Mouse (Mus musculus) left cerebral cortex, postnatal 14 days (tissue): ENCODE data around the gene Pou4f1. TPM values are rescaled to one million over a fixed set of nuclear protein-coding genes. Genes with fewer than 3 reads are reported as not detected.
"Not testable (repeated sequence)": the region's sequence is repeated elsewhere in the genome, so short reads cannot be mapped to it uniquely, and the experiment has no call there.

Experiments
- DNase-seq, 2 experiments: peaks; one replicate each; pipeline ENCODE4 v3.0.0; 2021 to 2022; ENCODE audit warnings: low spot score in 2 of 2, mixed read lengths in 1 of 2
- intact Hi-C: fragments of 180-260 bp; cut with DNase I; formaldehyde crosslinking; loops from one replicate; pipeline ENCODE4 v1.15.1; 2025
- long read RNA-seq, 2 experiments: library from polyadenylated mRNA; stranded (forward); transcript quantifications; one replicate each; pipeline ENCODE4 v2.0.0; 2021
- total RNA-seq, 2 experiments: library from RNA; stranded (reverse); gene quantifications; 2 replicates each; pipeline ENCODE4 v1.2.3; 2021

Pou4f1 gene
- under 1 TPM in 1 of 2 experiments, not detected in 1; 0.11 TPM for total RNA-seq
- long read RNA-seq, experiment 1 = 0 reads
- long read RNA-seq, experiment 2 = 0 reads

DNA sequence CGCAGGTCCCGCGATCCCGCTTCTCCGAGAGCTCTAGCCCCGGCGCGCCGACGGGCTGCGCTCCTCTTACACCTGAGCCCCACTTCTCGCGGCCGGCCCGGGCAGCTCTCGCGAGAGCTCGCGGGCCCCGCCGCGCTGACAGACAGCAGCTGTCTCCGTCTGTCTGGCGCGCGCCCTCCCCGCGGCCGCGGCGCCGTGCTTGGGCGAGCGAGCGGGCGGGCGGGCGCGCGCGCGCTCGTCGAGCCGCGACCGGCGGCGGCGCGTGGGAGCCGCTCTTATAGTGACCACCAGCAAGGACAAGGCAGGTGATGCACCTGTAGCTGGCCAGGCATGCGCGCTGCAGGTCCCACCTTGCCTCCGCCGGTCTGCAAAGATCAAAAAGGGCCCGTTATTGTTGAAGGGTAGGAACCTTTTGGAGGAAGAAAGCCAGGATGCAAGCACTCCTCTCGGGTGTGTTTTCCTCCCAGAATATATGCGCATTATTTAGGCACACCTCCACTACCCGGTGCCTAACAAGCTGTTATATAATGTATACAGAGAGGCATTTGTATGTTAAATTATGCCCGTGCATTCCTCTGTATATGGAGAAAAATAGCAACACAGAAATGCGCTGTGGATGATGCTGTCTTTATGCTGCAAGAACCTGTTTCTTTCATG lies at the start of gene Pou4f1:
Gene Pou4f1, minus strand, starts transcription at position 34 of the 657 bp plus-strand sequence.
- intact Hi-C loops = loop anchor here (5.0 to 10.0 kb wide), 2 partner anchors 344 to 753 kb away; no protein-coding TSS in a partner anchor
- no peak for DNase-seq

DNA sequence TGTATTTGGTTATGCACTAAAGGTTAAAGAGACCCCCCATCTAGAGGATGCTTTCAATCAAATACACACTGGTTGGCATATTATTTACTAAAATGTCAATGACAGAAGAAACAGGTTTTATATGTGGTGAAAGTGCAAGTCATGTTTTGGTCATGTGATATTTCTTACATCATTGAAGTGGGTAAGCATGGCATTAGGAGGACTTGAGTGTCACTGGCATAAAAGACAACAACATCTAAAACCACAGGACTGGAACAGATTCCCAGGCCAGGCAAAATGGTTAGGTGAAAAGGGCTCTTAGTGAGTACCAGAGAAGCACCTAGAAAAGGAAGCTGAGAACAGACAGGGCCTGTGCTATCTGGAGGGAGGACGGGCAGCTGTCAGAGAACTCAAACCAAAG lies 43.9 kb upstream of the Pou4f1 start:
- DNase-seq = no peak
- intact Hi-C loops = no loop called here

DNA sequence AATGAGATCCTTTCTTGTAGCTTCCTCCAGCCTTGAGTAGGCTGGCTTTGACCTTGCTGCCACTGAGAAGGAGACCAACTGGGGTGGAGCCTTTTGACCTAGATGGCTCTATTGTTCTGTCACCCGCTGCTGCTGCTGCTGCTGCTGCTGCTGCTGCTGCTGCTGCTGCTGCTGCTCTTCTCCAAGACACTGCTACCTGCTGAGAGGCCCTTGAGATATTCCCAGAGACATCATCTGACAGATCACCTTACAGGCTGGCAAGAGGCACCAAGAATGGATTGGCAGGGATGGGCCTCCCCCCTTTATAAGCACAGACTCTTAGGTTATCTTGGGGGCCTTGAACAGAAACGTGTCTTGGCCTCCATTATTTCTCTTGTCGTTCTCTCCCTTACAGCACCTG lies 35.0 kb upstream of the Pou4f1 start:
- DNase-seq, intact Hi-C loops: not testable (repeated sequence)

DNA sequence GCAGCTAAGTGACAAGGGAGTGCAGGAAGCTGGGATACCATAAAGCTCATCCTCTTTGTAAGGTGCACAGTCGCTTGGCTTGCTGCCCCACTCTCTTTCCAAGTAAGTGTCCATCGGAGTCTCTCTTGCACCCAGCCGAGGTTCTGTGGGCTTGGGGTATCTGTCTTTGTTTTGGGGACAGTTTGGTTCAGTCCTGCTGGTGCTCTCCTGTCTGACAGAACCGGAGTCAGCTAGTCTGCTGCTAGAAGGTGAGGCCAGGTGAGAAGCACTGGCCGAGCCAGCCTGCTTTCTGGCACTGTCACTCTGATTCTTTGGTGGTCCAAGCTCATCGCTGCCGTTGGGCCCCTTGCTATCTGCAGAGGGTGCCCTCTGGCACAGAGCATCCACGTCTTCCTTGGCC lies 12.0 kb upstream of the Pou4f1 start:
- no peak for DNase-seq
- intact Hi-C loops = no loop called here

DNA sequence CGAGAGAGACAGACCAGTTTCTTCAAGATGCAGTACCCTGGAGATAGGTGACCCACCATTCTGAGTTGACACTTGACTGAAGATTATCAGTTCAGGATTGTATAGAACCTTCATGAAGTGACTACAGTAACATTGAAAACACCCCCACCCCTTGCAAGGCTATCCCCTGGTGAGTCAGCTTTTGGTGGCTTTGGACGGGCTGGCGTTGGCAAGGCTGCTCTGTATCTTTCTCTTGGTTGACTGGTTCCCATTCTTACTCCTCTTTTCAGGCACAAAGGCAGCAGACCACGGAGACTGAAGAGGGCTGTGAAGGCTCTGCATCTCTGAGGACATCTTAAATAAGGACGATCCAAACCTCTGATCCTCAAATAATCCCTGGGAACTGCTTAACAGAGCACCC lies 10.8 kb upstream of the Pou4f1 start:
- DNase-seq = no peak
- intact Hi-C loops = no loop called here

DNA sequence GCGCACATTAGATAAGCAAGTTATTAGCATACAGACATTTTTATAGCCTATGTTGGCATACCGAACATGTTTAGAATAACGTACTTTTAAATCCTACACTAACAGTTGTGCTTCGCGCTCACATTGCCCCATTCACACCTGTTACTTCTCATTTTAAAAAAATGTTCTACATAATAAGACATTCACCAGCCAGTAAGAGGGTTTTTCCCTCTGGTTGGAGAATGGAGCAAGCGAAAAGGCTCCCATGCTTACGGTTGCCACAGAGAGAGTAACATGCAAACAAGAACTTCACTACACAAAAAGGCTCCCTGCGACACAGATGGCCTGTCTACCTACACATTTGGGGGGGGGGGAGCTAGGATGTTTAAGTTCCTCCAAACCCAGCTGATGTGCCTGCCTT lies 9.8 kb upstream of the Pou4f1 start:
- no peak for DNase-seq
- intact Hi-C loops = no loop called here

DNA sequence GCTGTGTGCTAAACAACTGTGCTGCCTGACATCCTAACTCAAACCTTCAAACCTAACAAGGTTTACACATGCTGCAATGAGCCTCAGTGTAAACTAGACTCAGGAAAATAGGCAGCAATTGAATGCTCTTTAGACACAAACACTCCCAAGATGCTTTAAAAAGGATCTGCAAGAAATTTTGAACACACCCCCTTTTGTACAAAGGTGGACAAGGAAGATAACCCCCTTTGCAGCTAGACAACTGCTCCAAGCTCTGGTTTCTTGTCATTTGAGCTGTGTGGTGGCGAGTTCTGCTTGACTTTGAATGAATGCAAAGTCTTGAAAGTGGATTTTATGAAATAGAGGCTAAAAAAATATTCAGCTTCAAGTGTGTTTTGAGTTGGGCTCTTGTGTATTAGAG lies 7.6 kb upstream of the Pou4f1 start:
- no peak for DNase-seq
- intact Hi-C loops = no loop called here

DNA sequence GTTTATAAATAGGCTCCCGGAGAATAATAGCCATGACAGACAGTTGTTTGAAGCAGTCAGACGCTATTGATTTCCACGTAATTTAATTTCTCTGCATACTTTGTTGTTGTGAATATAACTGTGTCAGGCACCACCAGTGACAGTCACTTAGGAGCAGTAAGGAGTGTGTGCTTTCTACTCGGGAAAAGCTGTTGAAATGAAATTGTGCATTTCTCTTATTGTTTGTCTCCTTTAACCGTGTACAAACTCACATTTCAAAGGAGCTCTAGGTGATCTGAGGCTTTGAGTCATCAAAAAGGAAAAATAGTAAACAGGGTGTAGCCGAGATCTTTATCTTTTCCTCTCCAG lies 798 bp upstream of the Pou4f1 start:
- intact Hi-C loops = loop anchor here (5.0 to 10.0 kb wide), 2 partner anchors 344 to 754 kb away; no protein-coding TSS in a partner anchor
- no peak for DNase-seq

DNA sequence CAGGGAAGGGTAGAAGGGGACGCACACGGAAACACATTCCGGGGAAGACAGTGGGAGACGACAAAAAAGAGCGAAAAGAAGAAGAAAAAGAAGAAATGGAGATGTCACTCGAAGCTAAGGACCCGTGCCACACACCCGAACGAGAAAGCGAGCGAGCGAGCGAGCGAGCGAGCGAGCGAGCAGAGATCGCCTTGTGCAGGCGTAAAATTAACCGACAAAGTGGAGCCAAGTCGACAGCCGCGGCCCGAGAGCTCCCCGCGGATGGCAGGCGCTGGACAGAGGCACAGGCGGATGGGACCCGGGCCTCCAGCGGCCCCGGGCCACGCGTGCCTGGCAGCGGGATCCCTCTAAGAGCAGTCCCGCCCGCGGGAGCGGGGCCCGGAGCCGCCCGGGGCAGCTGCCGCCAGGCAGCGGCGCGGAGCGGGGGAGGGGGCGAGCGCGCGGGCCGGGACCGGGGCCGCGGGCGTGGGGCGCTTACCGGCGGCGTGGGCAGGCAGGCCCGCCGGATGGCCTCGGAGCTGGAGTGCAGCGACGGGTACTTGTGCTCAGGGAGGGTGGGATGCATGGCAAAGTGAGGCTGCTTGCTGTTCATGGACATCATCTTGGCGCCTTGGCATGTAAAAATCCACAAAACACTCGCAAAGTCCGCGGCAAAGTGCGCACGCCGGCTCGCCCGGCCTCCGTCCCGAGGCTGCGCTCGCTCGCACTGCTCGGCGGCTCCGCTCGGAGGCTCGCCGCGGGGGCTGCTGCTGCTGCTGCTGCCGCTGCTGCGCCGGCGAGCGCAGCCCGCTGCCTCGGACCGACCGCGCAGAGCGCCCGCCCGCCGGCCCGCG lies 450 bp downstream of the Pou4f1 start:
- intact Hi-C loops = loop anchor here (5.0 to 10.0 kb wide), 2 partner anchors 345 to 753 kb away; no protein-coding TSS in a partner anchor
- DNase-seq = no peak

DNA sequence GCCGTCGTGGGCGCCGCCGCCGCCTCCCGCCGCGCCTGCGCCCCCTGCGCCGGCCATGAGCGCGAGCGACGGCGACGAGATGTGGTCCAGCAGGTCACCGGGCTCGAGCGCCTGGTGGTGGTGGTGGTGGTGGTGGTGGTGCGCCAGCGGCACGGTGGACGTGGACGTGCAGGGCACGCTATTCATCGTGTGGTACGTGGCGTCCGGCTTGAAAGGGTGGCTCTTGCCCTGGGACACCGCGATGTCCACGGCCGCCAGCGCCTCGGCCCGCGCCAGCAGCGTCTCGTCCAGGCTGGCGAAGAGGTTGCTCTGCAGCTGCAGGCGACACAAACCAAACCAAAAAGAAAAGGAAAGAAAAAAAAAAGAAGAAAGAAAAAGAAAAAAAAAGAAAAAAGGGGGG lies 1.2 kb downstream of the Pou4f1 start:
- intact Hi-C loops = loop anchor here (5.0 to 10.0 kb wide), 2 partner anchors 346 to 752 kb away; no protein-coding TSS in a partner anchor
- DNase-seq = no peak

DNA sequence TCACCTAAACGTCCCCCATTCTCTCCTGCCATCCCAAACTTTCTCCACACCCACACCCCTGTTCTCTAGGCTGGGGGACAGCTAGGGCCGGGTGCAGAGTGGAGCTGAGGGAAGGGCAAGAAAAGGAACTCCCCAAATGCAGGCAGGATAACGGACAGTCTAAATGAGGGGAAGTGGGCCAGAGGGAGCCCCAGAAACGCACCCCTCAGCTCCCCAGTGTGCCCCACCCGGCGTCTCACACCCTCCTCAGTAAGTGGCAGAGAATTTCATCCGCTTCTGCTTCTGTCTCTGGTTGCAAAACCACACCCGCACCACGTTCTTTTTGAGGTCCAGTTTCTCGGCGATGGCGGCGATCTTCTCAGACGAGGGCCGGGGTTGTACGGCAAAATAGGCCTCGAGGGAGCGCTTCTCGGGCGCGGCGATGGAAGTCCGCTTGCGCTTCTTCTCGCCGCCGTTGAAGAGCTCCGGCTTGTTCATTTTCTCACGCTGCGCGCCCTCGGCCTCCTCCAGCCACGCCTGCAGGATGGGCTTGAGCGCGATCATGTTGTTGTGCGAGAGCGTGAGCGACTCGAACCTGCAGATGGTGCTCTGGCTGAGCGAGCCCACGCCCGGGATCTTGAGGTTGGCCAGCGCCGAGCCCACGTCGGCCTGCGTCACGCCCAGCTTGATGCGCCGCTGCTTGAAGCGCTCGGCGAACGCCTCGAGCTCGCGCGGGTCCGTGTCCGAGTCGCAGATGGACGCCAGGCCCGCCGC lies 2.1 kb downstream of the Pou4f1 start:
- no peak for DNase-seq
- intact Hi-C loops = loop anchor here (5.0 to 10.0 kb wide), 2 partner anchors 347 to 751 kb away; no protein-coding TSS in a partner anchor

DNA sequence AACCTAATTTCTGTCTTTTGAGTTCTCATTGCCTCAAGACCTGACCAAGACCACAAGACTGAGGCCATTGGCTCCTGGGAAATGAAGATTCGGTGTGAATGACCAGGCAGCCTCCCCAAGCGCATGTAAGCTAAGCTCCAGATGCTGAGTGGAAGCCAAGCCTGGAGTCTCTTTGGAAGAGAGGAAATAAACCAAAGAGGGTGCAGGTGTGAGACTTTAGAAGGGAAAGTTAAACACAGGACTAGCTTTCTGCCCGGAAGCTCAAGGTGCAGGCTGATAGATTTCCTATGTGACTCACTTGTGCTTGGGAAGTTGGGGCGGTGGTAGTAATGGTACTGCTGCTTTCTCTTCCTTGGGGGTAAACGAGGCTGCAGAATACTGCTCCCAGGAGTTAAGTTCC lies 3.0 kb downstream of the Pou4f1 start:
- no peak for DNase-seq
- intact Hi-C loops = loop anchor here (5.0 to 10.0 kb wide), 2 partner anchors 347 to 750 kb away; no protein-coding TSS in a partner anchor

DNA sequence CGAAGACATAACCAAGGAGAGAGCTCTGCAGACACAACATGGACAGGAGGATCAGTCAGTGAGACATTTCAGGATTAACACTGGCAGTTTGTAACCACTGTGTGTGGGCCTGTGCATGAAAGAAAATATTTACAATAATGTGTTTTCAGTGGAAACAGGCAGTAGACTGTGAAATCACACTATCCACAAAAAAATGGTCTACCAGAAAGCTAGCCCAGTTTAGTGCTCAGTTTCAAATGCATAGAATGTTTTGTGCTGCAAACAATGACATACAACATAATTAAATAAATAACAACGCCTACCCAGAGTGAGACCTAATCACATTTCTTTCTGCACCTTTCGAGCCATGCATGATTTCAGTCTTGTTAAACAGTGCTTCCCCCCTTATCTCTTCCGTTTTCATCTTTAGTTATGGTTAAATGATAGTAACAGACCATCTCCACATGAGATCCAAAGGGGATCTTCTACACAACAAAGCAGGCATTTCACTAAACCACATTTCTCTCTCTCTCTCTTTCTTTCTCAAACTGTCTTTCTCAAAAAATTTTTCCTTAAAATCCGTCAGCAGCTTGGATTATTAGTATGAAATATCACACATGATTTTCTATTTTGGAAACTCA lies 4.1 kb downstream of the Pou4f1 start:
- DNase-seq = no peak
- intact Hi-C loops = loop anchor here (10.0 kb wide), 1 partner anchor 749 kb away; no protein-coding TSS in a partner anchor

DNA sequence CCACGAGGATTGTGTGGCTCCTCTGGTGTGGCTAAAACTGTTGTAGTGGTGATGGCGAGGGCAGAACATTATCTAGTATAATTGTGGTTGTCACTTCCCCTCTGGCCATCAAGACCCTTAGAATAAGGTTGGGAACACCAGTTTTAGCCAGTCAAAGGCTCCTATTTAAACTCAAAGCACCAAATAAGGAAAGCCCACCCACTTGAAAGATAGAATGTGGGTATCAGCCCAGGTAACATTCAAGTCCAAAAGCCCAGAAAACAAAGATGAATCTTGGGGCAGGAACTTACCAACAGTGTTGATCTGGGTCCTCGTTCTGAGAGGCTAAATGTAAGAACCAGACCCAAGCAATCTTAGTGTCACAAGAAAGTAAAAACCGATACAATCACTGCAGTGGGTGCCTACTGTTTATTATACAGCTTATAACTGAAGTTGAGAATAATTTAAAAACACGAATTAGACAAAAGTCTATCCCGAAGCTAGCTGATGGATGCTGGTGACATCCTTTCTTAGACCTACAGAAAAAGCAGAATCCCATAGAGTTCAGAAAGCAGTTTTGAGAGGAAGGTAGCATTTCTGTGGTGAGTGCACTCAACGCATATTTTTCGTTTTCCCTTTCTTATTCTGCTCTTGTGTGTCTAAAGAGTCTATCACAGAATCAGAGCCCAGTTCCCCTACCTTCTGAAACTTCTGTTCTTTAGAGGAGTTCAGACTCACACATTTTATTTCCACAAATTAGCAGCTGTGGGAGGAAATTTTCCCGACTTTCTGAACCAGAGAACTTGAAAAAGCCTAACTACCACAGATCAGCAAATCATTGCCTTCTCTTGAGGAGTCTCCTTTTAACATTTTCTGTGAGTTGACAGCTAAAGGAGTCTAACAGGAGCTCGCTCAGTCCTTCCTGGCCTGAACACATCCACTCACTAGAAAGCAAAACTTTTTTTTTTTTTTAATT lies 6.2 kb downstream of the Pou4f1 start:
- no peak for DNase-seq
- intact Hi-C loops = loop anchor here (10.0 kb wide), 1 partner anchor 747 kb away; no protein-coding TSS in a partner anchor

DNA sequence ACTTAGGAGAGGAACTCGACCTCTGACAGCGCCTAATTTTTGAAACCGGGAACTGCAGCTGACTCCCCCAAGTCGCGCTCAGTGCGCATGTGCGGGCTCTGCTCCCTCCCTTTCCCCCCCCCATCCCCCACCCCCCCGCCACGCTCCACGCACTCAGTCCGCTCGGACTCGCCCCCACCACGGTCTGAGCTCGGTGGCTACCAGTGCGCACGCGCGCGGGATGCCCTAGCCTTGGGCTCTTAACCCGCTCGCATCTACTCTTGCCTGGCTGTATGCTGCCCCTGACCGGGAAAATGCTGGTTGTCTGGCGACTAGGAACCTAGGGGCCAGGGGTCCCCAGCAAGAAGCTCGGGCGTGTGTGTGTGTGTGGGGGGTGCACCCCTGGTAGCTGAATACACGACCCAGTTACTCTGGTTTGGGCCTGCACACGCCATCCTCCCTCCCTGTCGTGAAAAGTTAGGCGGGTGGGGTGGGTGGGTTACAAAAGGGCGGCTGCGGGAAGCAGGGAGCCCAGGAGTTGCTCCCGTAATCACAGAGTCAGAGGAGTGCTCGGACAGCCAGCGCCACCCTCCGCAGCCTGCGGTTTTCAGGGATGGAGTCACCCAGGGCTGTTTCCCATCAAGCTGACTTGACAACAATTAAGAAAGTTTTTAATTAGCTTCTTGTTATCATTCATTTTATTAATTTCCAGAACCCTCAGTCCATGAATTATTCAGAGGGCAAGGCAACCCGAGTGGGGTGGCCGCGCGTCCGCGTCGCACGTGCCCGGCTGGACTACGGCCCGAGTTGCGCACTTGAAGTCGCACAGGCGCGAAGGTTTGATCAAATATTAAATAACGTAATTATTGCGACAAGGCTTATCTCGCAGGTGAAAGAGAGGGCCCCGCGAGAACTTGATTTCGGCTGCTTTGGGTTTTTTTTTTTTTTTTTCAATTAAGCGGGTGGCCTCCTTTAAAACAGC lies 7.2 kb downstream of the Pou4f1 start:
- no peak for DNase-seq
- intact Hi-C loops = loop anchor here (10.0 kb wide), 1 partner anchor 746 kb away; no protein-coding TSS in a partner anchor

DNA sequence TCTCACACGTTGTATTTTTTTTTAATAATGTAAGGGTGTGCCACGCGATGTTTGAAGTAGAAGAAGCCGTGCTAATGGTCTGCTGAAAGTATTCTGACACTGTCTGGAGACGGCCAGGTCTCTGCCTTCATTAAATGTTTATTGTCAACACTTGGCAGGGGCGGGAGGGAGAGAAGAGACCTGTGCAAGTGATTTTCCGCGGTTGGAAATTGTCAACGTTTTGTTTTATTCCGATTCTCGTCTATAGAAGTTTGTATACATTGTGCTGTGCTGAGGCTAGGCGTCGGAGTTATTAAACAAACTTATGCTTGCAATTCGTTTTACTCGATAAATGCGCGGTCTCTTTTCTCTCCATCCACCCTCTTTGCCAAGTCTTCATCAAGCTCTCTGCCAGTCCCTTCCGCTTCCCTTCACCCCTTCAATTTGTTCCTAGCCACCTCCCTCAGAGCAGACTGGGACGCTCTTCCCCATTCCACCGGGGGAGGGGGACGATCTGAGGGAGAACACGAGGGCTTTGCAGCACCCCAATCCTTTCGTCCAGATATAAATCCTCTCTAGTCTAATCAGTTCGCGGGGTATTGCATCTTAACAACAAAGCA lies 8.2 kb downstream of the Pou4f1 start:
- intact Hi-C loops = loop anchor here (5.0 to 10.0 kb wide), 3 partner anchors 363 to 745 kb away; no protein-coding TSS in a partner anchor

More for the DNA sequence above, 8.2 kb downstream of the Pou4f1 start:
- no peak for DNase-seq
